Mouse (Mus musculus): ENCODE data around the gene Anapc4.

GRCm38 (mm10) chr5:52833761-52834274 lies at the start of gene Anapc4:
- TF ChIP-seq GATA1 (IDR thresholded peaks at IDR 0.05; ENCODE audit: low read length), result no peak
- TF ChIP-seq TAL1 (IDR thresholded peaks at IDR 0.05; ENCODE audit: low read length), result no peak
